Mouse (Mus musculus) hindbrain, embryonic 16.5 days (tissue): ENCODE measurements around the gene Pex5. TPM values are rescaled to one million over a fixed set of nuclear protein-coding genes. Genes with fewer than 3 reads are reported as not detected.

Experiments used
- ATAC-seq: fragments of 200-750 bp; cut with Nextera tagmentation; 2 replicates; pipeline ENCODE4 v1.8.0; 2017; ENCODE audit warnings: moderate TSS enrichment, moderate library complexity
- H3K27ac ChIP-seq: fragments of 300-500 bp; sonication (generic); 2 replicates; pipeline ENCODE4 v1.5.1; 2014; ENCODE audit warnings: low read depth, mild to moderate bottlenecking, control low read depth, low read length, moderate library complexity
- H3K27me3 ChIP-seq: fragments of 300-500 bp; sonication (generic); replicated peaks from 2 replicates; pipeline ENCODE4 v1.6.1; 2014; ENCODE audit warnings: low read length; ENCODE audit not compliant: control insufficient read depth, insufficient read depth
- H3K36me3 ChIP-seq: fragments of 300-500 bp; sonication (generic); 2 replicates; pipeline ENCODE4 v1.6.1; 2014; ENCODE audit warnings: mild to moderate bottlenecking, low read length, moderate library complexity, mixed read lengths; ENCODE audit not compliant: control insufficient read depth, insufficient read depth
- H3K4me1 ChIP-seq: fragments of 300-500 bp; sonication (generic); 2 replicates; pipeline ENCODE4 v1.6.1; 2014; ENCODE audit warnings: low read depth, low read length; ENCODE audit not compliant: control insufficient read depth, insufficient read depth
- H3K4me2 ChIP-seq: fragments of 300-500 bp; sonication (generic); 2 replicates; pipeline ENCODE4 v1.6.1; 2014; ENCODE audit warnings: mild to moderate bottlenecking, low read length, control low read depth, moderate library complexity
- H3K4me3 ChIP-seq: fragments of 300-500 bp; sonication (generic); 2 replicates; pipeline ENCODE4 v1.5.1; 2014; ENCODE audit warnings: mild to moderate bottlenecking, low read length, control low read depth, moderate library complexity
- H3K9ac ChIP-seq: fragments of 300-500 bp; sonication (generic); 2 replicates; pipeline ENCODE4 v1.6.1; 2014; ENCODE audit warnings: low read depth, mild to moderate bottlenecking, control low read depth, low read length, moderate library complexity
- H3K9me3 ChIP-seq: fragments of 300-500 bp; sonication (generic); 2 replicates; pipeline ENCODE4 v1.6.1; 2014; ENCODE audit warnings: mild to moderate bottlenecking, low read length, moderate library complexity; ENCODE audit not compliant: control insufficient read depth
- WGBS: fragments of 180-500 bp; shearing (Covaris S2); extraction: QIAGEN DNeasy Blood & Tissue Kit; methylation state at CpG from one replicate; pipeline ENCODE4 v1.1.7; 2014; 5-methylcytosine and 5-hydroxymethylcytosine counted together
- polyA plus RNA-seq: library from polyadenylated mRNA; unstranded; fragments of >200 nt; fragmentation: Nextera tagmentation; extraction: Ambion mirVana; gene quantifications from 2 replicates; pipeline ENCODE4 v1.2.1, GENCODE M21; 2015

Gene Pex5
- polyA plus RNA-seq, 1 experiment from 2014 or later: 64.4 TPM

DNA sequence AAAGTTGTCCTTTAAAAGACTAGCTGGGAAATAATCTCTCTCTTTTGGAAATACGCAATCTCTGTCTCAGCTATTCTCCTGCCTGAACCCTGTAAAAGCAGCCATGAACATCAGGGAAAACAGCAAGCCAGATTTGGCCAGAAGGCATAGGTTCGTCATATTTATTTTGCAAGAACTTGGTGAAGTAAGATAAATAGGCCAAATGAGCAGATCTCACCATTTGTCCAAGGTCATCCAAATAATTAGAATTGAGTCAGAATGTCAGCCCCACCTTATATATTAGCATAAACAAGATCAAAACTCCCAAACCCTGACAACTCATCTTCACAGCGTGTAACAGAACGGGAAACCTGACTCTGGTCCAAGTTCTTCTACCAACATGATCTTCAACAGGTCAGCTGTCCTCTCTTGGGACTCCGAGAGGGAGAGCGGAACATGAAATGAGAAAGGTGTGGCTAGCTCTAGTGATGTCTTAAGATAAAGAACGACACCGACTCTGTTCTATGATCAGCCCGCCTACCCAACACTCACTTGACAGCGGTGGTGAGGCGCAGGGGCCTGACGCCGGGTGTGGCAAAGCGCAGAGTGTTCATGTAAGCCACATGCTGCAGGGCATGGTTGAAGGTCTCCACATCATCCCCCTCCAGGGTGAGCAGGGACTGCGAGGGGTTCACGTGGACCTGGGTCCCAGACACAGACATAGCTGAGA, 34.2 kb upstream of the Pex5 start:
- H3K27ac ChIP-seq: no peak overlapping the region
- ATAC-seq: no peak
- H3K9me3 ChIP-seq: no peaks in the 10 kb centered on the region
- 95% methylated on average over 16 of the region's 16 CpGs for WGBS
- H3K4me1 ChIP-seq: no peaks in the 10 kb centered on the region
- H3K9ac ChIP-seq: no peak overlapping the region
- no peak overlapping the region for H3K4me3 ChIP-seq
- no peaks in the 10 kb centered on the region for H3K27me3 ChIP-seq
- H3K4me2 ChIP-seq: no peak overlapping the region
- peaks cover 15% of the 10 kb centered on the region; the same call in 1 of the 2 replicates for H3K36me3 ChIP-seq

DNA sequence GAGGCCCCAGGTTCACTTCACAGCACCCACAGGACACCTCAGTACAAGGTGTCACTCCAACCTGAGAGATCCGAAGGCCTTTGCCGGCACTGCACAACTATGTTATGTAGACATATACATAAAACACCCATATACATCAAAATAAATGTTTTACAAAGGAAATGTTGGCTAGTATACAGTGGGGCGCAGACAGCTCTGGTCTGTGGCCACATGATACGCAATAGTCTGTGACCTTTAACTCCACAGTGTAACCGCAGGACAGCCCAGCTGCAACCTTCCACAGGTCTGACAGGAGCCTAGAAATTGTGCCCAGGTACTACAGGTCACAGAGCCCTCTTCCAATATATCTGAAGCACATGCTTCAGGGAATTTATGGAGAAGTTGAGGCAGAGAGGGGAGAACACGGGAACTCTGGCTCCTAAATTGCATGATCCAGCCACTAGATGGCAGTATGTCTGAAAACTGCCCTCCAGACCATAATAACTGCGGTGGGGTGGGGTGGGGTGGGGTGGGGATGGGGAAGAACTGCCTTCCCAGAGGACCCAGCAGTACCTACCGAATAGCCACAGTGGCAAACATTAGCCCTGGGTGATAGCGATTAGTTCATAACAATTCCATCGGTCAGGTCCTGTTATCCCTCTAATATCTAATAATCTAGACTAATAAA, 33.5 kb upstream of the Pex5 start:
- no peak overlapping the region for H3K27ac ChIP-seq
- H3K4me3 ChIP-seq: no peak overlapping the region
- ATAC-seq: no peak
- peaks cover 19% of the 10 kb centered on the region for H3K36me3 ChIP-seq
- H3K4me1 ChIP-seq: no peaks in the 10 kb centered on the region
- no peak overlapping the region for H3K4me2 ChIP-seq
- WGBS: 71% methylated on average over 10 of the region's 10 CpGs
- no peaks in the 10 kb centered on the region for H3K9me3 ChIP-seq
- H3K27me3 ChIP-seq: no peaks in the 10 kb centered on the region
- no peak overlapping the region for H3K9ac ChIP-seq

DNA sequence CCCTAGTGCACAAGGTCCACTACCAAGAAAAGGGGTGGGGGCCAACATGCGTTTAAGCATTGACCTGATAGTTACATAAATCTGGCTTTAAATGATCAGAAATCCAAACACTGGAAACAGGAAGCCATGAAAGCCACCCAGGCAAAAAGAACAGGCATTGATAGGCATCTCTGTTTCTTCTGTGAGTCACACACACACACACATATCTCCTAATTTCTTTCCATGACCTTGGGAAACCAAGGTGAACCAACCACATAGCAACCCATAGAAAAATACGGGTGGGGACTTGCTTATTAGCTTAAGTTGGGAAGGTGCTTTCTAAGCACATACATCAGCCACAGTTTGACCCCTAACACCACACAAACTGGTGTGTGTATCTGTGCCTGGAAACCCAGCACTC, 32.5 kb upstream of the Pex5 start:
- 78% methylated on average over 2 of the region's 2 CpGs for WGBS
- no peaks in the 10 kb centered on the region for H3K9me3 ChIP-seq
- H3K27ac ChIP-seq: no peak overlapping the region
- H3K36me3 ChIP-seq: peaks cover 19% of the 10 kb centered on the region
- no peaks in the 10 kb centered on the region for H3K4me1 ChIP-seq
- ATAC-seq: no peak
- H3K4me3 ChIP-seq: no peak overlapping the region
- no peak overlapping the region for H3K4me2 ChIP-seq
- H3K9ac ChIP-seq: no peak overlapping the region
- H3K27me3 ChIP-seq: no peaks in the 10 kb centered on the region

DNA sequence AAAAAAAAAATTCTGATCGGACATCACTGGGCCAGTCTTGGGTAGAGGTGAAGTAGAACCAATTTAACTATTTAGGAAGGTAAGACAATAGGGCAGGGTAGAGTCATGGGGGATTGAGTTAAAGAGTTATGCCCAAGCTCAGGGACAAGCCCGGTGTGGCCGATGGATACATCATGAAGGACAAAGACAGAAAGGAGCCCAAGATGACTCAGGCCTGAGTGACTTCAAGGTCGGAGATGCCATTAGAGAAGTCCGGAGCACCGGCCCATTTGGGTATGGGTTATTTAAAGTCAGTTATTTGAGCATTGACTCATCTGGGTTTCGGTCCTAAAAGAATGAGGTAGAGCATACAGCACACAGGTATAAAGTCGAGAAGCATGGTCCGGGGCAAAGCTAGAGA, 31.6 kb upstream of the Pex5 start:
- H3K27ac ChIP-seq: no peak overlapping the region
- H3K36me3 ChIP-seq: peaks cover 22% of the 10 kb centered on the region
- H3K4me1 ChIP-seq: no peaks in the 10 kb centered on the region
- ATAC-seq: no peak
- H3K4me3 ChIP-seq: no peak overlapping the region
- H3K4me2 ChIP-seq: no peak overlapping the region
- H3K9ac ChIP-seq: no peak overlapping the region
- no peaks in the 10 kb centered on the region for H3K9me3 ChIP-seq
- no peaks in the 10 kb centered on the region for H3K27me3 ChIP-seq
- WGBS: 95% methylated on average over 9 of the region's 9 CpGs

DNA sequence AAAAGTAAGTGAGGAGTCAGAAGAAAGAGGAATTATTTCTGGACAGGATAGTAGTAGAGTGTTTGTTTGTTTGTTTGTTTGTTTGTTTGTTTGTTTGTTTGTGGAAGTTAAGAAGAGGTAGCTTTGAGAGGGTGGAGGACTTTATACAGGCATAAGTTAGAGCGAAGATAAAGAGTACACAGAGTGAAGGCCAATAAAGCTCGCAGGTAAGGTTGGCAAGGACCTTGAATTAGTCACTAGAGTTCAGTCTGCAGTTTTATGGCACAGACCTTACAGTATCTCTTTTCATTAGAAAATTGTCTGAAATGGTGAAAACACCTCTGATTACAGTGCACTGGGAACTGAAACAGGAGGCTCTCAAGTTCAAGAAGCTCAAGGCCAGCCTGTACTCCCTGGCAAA, 31.2 kb upstream of the Pex5 start:
- no peak for ATAC-seq
- no peak overlapping the region for H3K4me2 ChIP-seq
- no peaks in the 10 kb centered on the region for H3K4me1 ChIP-seq
- WGBS: 95% methylated on average over 2 of the region's 2 CpGs
- H3K4me3 ChIP-seq: no peak overlapping the region
- H3K27me3 ChIP-seq: no peaks in the 10 kb centered on the region
- no peak overlapping the region for H3K27ac ChIP-seq
- H3K9me3 ChIP-seq: no peaks in the 10 kb centered on the region
- no peak overlapping the region for H3K9ac ChIP-seq
- H3K36me3 ChIP-seq: peaks cover 26% of the 10 kb centered on the region

DNA sequence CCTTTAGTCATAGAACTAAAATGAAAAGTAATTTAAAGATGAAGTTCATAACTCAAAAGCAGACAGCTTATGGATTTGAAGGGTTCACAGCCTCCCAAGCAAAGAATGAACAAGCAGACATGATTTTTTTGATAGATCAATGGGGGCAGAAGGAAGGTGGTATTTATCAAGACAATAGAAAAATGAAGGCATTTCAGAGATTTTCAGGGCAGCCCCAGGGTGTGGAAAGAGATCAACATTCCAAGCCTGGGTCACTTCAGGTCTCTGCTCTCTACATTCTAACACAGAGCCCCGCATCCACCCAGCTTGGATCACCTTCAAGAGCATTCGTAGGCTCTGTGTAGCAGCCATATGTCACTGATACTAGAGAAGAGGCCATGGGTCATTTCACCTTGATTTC, 28.5 kb upstream of the Pex5 start:
- H3K4me1 ChIP-seq: no peaks in the 10 kb centered on the region
- H3K4me2 ChIP-seq: no peak overlapping the region
- no peak overlapping the region for H3K4me3 ChIP-seq
- H3K36me3 ChIP-seq: peaks cover 27% of the 10 kb centered on the region
- H3K9me3 ChIP-seq: no peaks in the 10 kb centered on the region
- H3K9ac ChIP-seq: no peak overlapping the region
- WGBS: 86% methylated on average over 2 of the region's 2 CpGs
- H3K27me3 ChIP-seq: no peaks in the 10 kb centered on the region
- ATAC-seq: no peak
- no peak overlapping the region for H3K27ac ChIP-seq

DNA sequence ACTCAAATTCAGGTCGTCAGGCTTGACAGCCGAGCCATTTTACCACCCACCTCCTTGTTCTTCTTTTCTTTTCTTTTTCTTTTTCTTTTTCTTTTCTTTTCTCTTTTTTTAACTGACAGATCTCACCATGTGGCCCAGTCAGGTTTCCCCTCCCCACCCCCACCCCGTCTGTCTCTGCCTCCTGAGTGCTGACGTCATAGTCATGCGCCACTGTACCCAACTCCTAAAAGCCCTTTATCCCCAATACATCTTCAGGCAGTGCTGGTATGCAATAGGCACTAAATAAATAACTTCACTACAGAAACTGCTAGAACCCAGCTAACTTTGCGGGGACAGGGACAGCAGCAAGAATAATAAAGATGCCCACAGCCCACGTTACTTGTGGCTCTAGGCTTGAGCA, 21.4 kb upstream of the Pex5 start:
- no peak for ATAC-seq
- 68% methylated on average over 7 of the region's 7 CpGs for WGBS

DNA sequence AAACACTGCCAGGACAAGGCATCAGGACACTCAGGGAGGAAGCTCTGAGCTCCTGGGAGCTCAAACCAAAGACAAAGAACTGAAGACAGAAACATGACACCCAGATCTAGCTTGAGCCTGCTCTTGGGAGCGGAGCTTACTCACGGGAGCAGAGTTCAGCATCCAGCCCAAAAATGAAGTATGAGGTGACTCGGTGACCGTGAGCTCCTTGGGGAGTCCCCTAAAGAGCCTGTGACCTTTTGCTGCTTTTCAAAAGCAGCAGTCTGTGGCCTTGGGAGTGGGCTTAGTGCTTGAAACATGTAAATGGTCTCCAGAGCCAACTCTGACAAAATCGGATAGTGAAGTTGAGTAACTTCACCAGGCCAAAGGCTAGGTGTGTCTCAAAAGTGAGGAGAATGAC, 20.3 kb upstream of the Pex5 start:
- H3K27me3 ChIP-seq: no peaks in the 10 kb centered on the region
- H3K9me3 ChIP-seq: no peaks in the 10 kb centered on the region
- no peak overlapping the region for H3K4me3 ChIP-seq
- 85% methylated on average over 5 of the region's 5 CpGs for WGBS
- H3K9ac ChIP-seq: no peak overlapping the region
- no peak for ATAC-seq
- no peak overlapping the region for H3K4me2 ChIP-seq
- no peaks in the 10 kb centered on the region for H3K4me1 ChIP-seq
- peaks cover 32% of the 10 kb centered on the region for H3K36me3 ChIP-seq
- H3K27ac ChIP-seq: no peak overlapping the region

More for the DNA sequence above, 21.4 kb upstream of the Pex5 start:
- Histone ChIP-seq H3K4me1 (no peaks in the 10 kb centered on the region), H3K36me3 (peaks cover 32% of the 10 kb centered on the region), H3K27ac (no peak overlapping the region), H3K27me3 (no peaks in the 10 kb centered on the region), H3K9me3 (no peaks in the 10 kb centered on the region), H3K9ac (no peak overlapping the region), H3K4me2 (no peak overlapping the region), H3K4me3 (no peak overlapping the region)

DNA sequence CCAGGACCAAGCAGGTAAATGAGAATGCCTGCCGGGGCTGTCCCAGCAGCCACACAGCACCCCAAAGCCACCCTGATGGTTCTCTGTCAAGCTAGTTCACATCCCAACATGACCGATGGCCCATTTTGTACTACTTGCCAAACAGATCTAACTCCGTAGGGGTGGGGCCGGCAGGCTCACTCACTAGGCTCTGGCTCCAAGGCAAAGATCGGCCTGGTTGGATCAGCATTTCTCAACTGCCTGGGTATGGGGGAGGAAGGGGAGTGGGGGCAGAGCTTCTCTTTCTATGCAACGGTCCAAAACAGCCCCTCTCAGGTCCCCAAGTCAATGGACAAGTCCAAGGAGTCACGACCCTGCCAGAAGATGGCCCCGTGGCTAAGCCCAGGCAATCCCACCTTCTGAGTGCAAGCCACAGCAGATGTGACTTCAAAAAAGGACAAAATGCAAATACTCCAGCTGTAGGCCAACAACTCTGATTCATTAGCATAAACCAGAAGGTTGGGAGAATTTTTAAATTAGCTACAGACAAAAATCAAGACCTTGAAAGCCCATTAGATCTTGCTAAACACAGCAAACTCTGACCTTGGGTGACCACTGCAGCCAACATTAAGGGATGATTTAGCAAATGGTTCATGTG, 18.9 kb upstream of the Pex5 start:
- H3K27ac ChIP-seq: no peak overlapping the region
- H3K36me3 ChIP-seq: peaks cover 30% of the 10 kb centered on the region
- H3K9ac ChIP-seq: no peak overlapping the region
- no peak for ATAC-seq
- H3K4me2 ChIP-seq: no peak overlapping the region
- no peak overlapping the region for H3K4me3 ChIP-seq
- WGBS: 94% methylated on average over 8 of the region's 8 CpGs
- no peaks in the 10 kb centered on the region; the same call in 1 of the 2 replicates for H3K4me1 ChIP-seq
- no peaks in the 10 kb centered on the region for H3K27me3 ChIP-seq
- no peaks in the 10 kb centered on the region for H3K9me3 ChIP-seq
